Mouse (Mus musculus): Measurements from ENCODE around the gene Vmn2r75. TPM values are rescaled to one million over a fixed set of nuclear protein-coding genes. Genes with fewer than 3 reads are reported as not detected.

Vmn2r75 gene
- not detected in 4 replicates for total RNA-seq (2023; ENCODE audit: inconsistent age)

DNA sequence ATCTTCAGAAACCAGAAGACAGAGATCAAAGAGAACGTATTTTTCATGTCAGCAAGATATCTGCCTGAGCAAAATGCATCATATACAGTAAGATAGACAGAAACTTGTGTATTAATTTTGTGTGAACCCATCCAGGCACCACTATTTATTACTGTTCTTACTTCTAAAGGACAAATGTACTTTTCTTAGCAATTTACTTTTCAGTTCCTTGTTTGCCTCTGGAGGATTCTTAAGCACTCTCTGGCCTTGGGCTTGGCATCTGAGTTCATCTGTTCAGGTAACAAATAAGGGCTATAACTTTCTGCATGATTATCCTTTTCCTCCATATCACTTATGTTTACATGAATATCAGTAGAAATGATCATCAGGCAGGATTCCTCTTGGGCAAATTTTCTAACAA lies at the start of gene Vmn2r75:
Gene Vmn2r75, minus strand, starts transcription at position 101 of the 400 bp plus-strand sequence.

Other genes with a start within 250 kb of the Vmn2r75 start
- gene Vmn2r74, start 210.1 kb downstream of the Vmn2r75 start, total RNA-seq (2023; ENCODE audit: inconsistent age): not detected in 4 replicates
- not detected in 4 replicates for gene Vmn2r76, start 74.5 kb upstream of the Vmn2r75 start, total RNA-seq (2023; ENCODE audit: inconsistent age)
- not detected in 4 replicates for gene Olfr310, start 105.4 kb upstream of the Vmn2r75 start, total RNA-seq (2023; ENCODE audit: inconsistent age)
- not detected in 4 replicates for gene Olfr309, start 141.9 kb upstream of the Vmn2r75 start, total RNA-seq (2023; ENCODE audit: inconsistent age)
- not detected in 4 replicates for gene Olfr308, start 153.9 kb upstream of the Vmn2r75 start, total RNA-seq (2023; ENCODE audit: inconsistent age)
- not detected in 4 replicates for gene Olfr307, start 165.8 kb upstream of the Vmn2r75 start, total RNA-seq (2023; ENCODE audit: inconsistent age)
- gene Olfr305, start 195.2 kb upstream of the Vmn2r75 start, total RNA-seq (2023; ENCODE audit: inconsistent age): not detected in 4 replicates
- not detected in 4 replicates for gene Olfr304, start 214.9 kb upstream of the Vmn2r75 start, total RNA-seq (2023; ENCODE audit: inconsistent age)
- gene Olfr303, start 226.0 kb upstream of the Vmn2r75 start, total RNA-seq (2023; ENCODE audit: inconsistent age): not detected in 4 replicates
- gene Olfr301, start 232.1 kb upstream of the Vmn2r75 start, total RNA-seq (2023; ENCODE audit: inconsistent age): not detected in 4 replicates

Data from B cell, adult (primary cell).